Comparison of ENCODE assay signal across 24 mouse cellular contexts in the genomic region with DNA sequence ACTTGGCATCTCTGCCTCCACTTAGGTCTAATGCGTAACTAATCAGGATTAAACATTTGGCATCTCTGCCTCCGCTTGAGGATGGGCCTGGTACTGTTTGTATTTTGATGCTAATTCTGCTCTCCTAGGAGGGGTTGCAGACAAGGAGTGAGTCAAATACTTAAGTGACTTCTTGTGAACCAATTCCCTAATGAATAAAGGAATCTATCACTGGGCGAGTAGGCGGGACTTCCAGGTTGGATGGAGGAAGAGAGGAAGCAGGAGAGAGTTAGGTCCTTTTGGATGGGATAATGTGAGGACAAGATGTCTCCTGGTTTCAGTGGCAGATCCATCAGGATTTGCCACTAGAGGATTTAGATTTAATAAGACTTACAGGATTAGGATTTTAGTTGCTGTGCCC. TPM values are rescaled to one million over a fixed set of nuclear protein-coding genes. Genes with fewer than 3 reads are reported as not detected.
DNase-seq lines count a peak whose midpoint lies in the region; ATAC-seq and TF ChIP-seq lines count a peak whose summit lies in the region.
"Had no signal": no experiment of that assay in that cellular context is flagged by ENCODE, and none has a peak within 500 bp of the region (broad histone marks: within the 10 kb centered on the region; RNA-seq: fewer than 3 reads in every experiment).

No protein-coding gene starts in this region.

- DNase-seq in midbrain, embryonic 14.5 days, result peak; percentile 18
- DNase-seq in midbrain, embryonic 10.5 days (ENCODE audit: low spot score), result no peak
- DNase-seq in ES-E14 (ENCODE audit: low read depth, low spot score) (peak; percentile 53), ZHBTc4 (ENCODE audit: low read depth, low spot score) (peak; percentile 87)
- DNase-seq in cerebellum, adult 9-10 months, result no peak
- DNase-seq in left cerebral cortex, adult 8-10 months (ENCODE audit: low spot score in 2 of 2), result no peak
- DNase-seq: adrenal gland, adult 2 months; adrenal gland, postnatal 25 days; B cell, adult 2 months; cerebellum, adult 11-12 months; cerebellum, adult 2 months; cerebellum, adult 9-11 months; cerebellum, postnatal 36 days; embryo, embryonic 11 days had no signal

- peaks cover 2% of the 10 kb centered on the region for H3K36me3 ChIP-seq in midbrain, embryonic 14.5 days (ENCODE audit: control insufficient read depth, insufficient read depth, low read length)
- H3K36me3 ChIP-seq in midbrain, embryonic 10.5 days, result peaks cover 31% of the 10 kb centered on the region
- peaks cover 12% of the 10 kb centered on the region for H3K36me3 ChIP-seq in ES-E14 (ENCODE audit: control insufficient read depth, insufficient read depth, low read length, poor library complexity, severe bottlenecking)
- peaks cover 14% of the 10 kb centered on the region for H3K36me3 ChIP-seq in hindbrain, embryonic 12.5 days

- H3K4me3 ChIP-seq in midbrain, embryonic 14.5 days (replicated peaks; ENCODE audit: low read depth, low read length), result no peak overlapping the region
- H3K4me3 ChIP-seq in midbrain, embryonic 10.5 days, result no peak overlapping the region
- H3K4me3 ChIP-seq in ES-E14 (ENCODE audit: insufficient read depth in 1 of 2, low read depth in 1 of 2, low read length in 2 of 2, poor library complexity in 1 of 2, severe bottlenecking in 1 of 2), result peak overlapping the region; percentile 44 to 74
- no peak overlapping the region for H3K4me3 ChIP-seq in hindbrain, embryonic 12.5 days
- H3K4me3 ChIP-seq: embryonic facial prominence, embryonic 13.5 days; embryonic facial prominence, embryonic 15.5 days; erythroblast, embryonic 14.5 days; forebrain, embryonic 10.5 days; forebrain, embryonic 12.5 days had no signal

- no peak overlapping the region for H3K4me2 ChIP-seq in midbrain, embryonic 14.5 days (ENCODE audit: low read length)
- H3K4me2 ChIP-seq in hindbrain, embryonic 12.5 days (replicated peaks), result no peak overlapping the region
- H3K4me2 ChIP-seq: embryonic facial prominence, embryonic 13.5 days; embryonic facial prominence, embryonic 15.5 days; forebrain, embryonic 12.5 days had no signal

- H3K9ac ChIP-seq in midbrain, embryonic 14.5 days (replicated peaks; ENCODE audit: low read length), result no peak overlapping the region
- peak overlapping the region; percentile 83; the same call in 1 of the 2 replicates for H3K9ac ChIP-seq in ES-E14 (ENCODE audit: insufficient read depth, low read depth, low read length, poor library complexity, severe bottlenecking)
- H3K9ac ChIP-seq in hindbrain, embryonic 12.5 days, result no peak overlapping the region
- H3K9ac ChIP-seq: embryonic facial prominence, embryonic 13.5 days; embryonic facial prominence, embryonic 15.5 days; forebrain, embryonic 12.5 days had no signal

- ATAC-seq in midbrain, embryonic 14.5 days (ENCODE audit: low FRiP score, low TSS enrichment), result no peak
- ATAC-seq in hindbrain, embryonic 12.5 days (ENCODE audit: low FRiP score), result no peak
- ATAC-seq: CD4-positive, CD25-positive, alpha-beta regulatory T cell, adult 4 months; forebrain, embryonic 14.5 days; forebrain, embryonic 16.5 days had no signal

- H3K27me3 ChIP-seq in midbrain, embryonic 14.5 days (ENCODE audit: control insufficient read depth, insufficient read depth, low read length), result no peaks in the 10 kb centered on the region
- no peaks in the 10 kb centered on the region for H3K27me3 ChIP-seq in midbrain, embryonic 10.5 days (ENCODE audit: low read depth, poor library complexity, severe bottlenecking)
- no peaks in the 10 kb centered on the region for H3K27me3 ChIP-seq in hindbrain, embryonic 12.5 days
- H3K27me3 ChIP-seq: CH12.LX; embryonic facial prominence, embryonic 13.5 days; embryonic facial prominence, embryonic 15.5 days; forebrain, embryonic 12.5 days had no signal

- no peak overlapping the region for H3K27ac ChIP-seq in midbrain, embryonic 14.5 days (replicated peaks; ENCODE audit: low read depth, low read length)
- no peak overlapping the region for H3K27ac ChIP-seq in midbrain, embryonic 10.5 days (replicated peaks)
- H3K27ac ChIP-seq in ES-E14 (ENCODE audit: insufficient read depth, low read depth, low read length, poor library complexity, severe bottlenecking), result peak overlapping the region; percentile 72; the same call in 1 of the 2 replicates
- no peak overlapping the region for H3K27ac ChIP-seq in hindbrain, embryonic 12.5 days
- H3K27ac ChIP-seq: embryonic facial prominence, embryonic 13.5 days; embryonic facial prominence, embryonic 15.5 days; forebrain, embryonic 10.5 days; forebrain, embryonic 12.5 days had no signal

- WGBS in midbrain, embryonic 14.5 days, result 57% methylated on average over 4 of the region's 4 CpGs
- 80% methylated on average over 4 of the region's 4 CpGs for WGBS in midbrain, embryonic 10.5 days
- WGBS in hindbrain, embryonic 12.5 days, result 79% methylated on average over 4 of the region's 4 CpGs

- no peaks in the 10 kb centered on the region for H3K4me1 ChIP-seq in midbrain, embryonic 14.5 days (ENCODE audit: control insufficient read depth, insufficient read depth, low read length)
- H3K4me1 ChIP-seq in midbrain, embryonic 10.5 days, result 0 out of 2 replicates have a peak, but pooled peaks cover 4% of the 10 kb centered on the region
- H3K4me1 ChIP-seq in ES-E14 (ENCODE audit: control insufficient read depth in 2 of 2, insufficient read depth in 2 of 2, low read length in 2 of 2, poor library complexity in 1 of 2), result peaks cover 0 to 17% of the 10 kb centered on the region in 2 experiments; a peak in 3 of 4 replicates
- no peaks in the 10 kb centered on the region for H3K4me1 ChIP-seq in hindbrain, embryonic 12.5 days
- H3K4me1 ChIP-seq: embryonic facial prominence, embryonic 13.5 days; embryonic facial prominence, embryonic 15.5 days; forebrain, embryonic 10.5 days; forebrain, embryonic 12.5 days had no signal

- in situ Hi-C loops in ES-E14 (cut with MboI; ENCODE audit: low sequenced_read_pairs in 2 of 2, unreplicated experiment in 2 of 2), result no loop called here

- H3K9me3 ChIP-seq in midbrain, embryonic 14.5 days (ENCODE audit: control insufficient read depth, low read length), result no peaks in the 10 kb centered on the region
- no peaks in the 10 kb centered on the region for H3K9me3 ChIP-seq in midbrain, embryonic 10.5 days (replicated peaks)
- H3K9me3 ChIP-seq in ES-E14 (ENCODE audit: control insufficient read depth, insufficient read depth, low read depth, low read length), result no peaks in the 10 kb centered on the region
- H3K9me3 ChIP-seq in hindbrain, embryonic 12.5 days (replicated peaks), result no peaks in the 10 kb centered on the region
- H3K9me3 ChIP-seq: embryonic facial prominence, embryonic 13.5 days; embryonic facial prominence, embryonic 15.5 days; forebrain, embryonic 10.5 days; forebrain, embryonic 12.5 days had no signal

TF ChIP-seq in ES-E14, 5 proteins besides CTCF, POLR2A, EP300 and RAD21:
- no peak for TF ChIP-seq HCFC1 (IDR thresholded peaks at IDR 0.05; ENCODE audit: borderline replicate concordance, insufficient read depth, low read length)
- TF ChIP-seq ZC3H11A (IDR thresholded peaks at IDR 0.05; ENCODE audit: borderline replicate concordance, low read depth, low read length), result no peak
- TF ChIP-seq CHD2 (IDR thresholded peaks at IDR 0.05; ENCODE audit: low read depth, low read length), result no peak
- TF ChIP-seq MAFK (IDR thresholded peaks at IDR 0.05; ENCODE audit: insufficient read depth, low read depth, low read length), result no peak
- no peak for TF ChIP-seq ZNF384 (IDR thresholded peaks at IDR 0.05; ENCODE audit: low read depth, low read length)

RNA-seq across cellular contexts. Expression of a gene that starts 46.4 kb away (rescaled TPM):
- 11.7 and 15.2 TPM in 2 replicates for polyA plus RNA-seq in midbrain, embryonic 14.5 days (2014; fragmentation: Nextera tagmentation; extraction: Ambion mirVana)
- polyA plus RNA-seq in midbrain, embryonic 10.5 days (2016; fragmentation: Nextera tagmentation; extraction: Ambion mirVana), result 32.3 and 37.7 TPM in 2 replicates
- total RNA-seq in ES-E14 (2012; rRNA removed), result 26.5 and 33.2 TPM in 2 replicates
- 10 to 100 TPM; 15.7 to 22.8 (median 17.8) TPM for total RNA-seq in left cerebral cortex, adult 8-10 months (2022)
- 24.1 and 25.6 TPM in 2 replicates for polyA plus RNA-seq in hindbrain, embryonic 12.5 days (2016; fragmentation: Nextera tagmentation; extraction: Ambion mirVana)

RNA-seq across cellular contexts. Expression of a gene that starts 50.4 kb away (rescaled TPM):
- 26.2 and 29.8 TPM in 2 replicates for polyA plus RNA-seq in midbrain, embryonic 14.5 days (2014; fragmentation: Nextera tagmentation; extraction: Ambion mirVana)
- 32.7 and 36.6 TPM in 2 replicates for polyA plus RNA-seq in midbrain, embryonic 10.5 days (2016; fragmentation: Nextera tagmentation; extraction: Ambion mirVana)
- 11.7 and 12.0 TPM in 2 replicates for total RNA-seq in ES-E14 (2012; rRNA removed)
- 10 to 100 TPM; 18.8 to 22.9 (median 21.0) TPM for total RNA-seq in left cerebral cortex, adult 8-10 months (2022)
- polyA plus RNA-seq in hindbrain, embryonic 12.5 days (2016; fragmentation: Nextera tagmentation; extraction: Ambion mirVana), result 39.6 and 40.1 TPM in 2 replicates

RNA-seq across cellular contexts. Expression of a gene that starts 52.7 kb away (rescaled TPM):
- polyA plus RNA-seq in midbrain, embryonic 14.5 days (2014; fragmentation: Nextera tagmentation; extraction: Ambion mirVana), result 113 and 121 TPM in 2 replicates
- polyA plus RNA-seq in midbrain, embryonic 10.5 days (2016; fragmentation: Nextera tagmentation; extraction: Ambion mirVana), result 47.9 and 58.8 TPM in 2 replicates
- total RNA-seq in ES-E14 (2012; rRNA removed), result 23.3 and 27.4 TPM in 2 replicates
- 100 to 1,000 TPM; 175 to 211 (median 194) TPM for total RNA-seq in left cerebral cortex, adult 8-10 months (2022)
- 71.8 and 73.4 TPM in 2 replicates for polyA plus RNA-seq in hindbrain, embryonic 12.5 days (2016; fragmentation: Nextera tagmentation; extraction: Ambion mirVana)

Comparison
In these comparisons a context has a peak if more than half of its experiments do, and no peak if none do; other contexts are left out.
1. DNase-seq: peak in midbrain, embryonic 14.5 days (single experiment), ES-E14 (single experiment) and ZHBTc4 (single experiment); none in midbrain, embryonic 10.5 days (single experiment), cerebellum, adult 9-10 months (single experiment) and left cerebral cortex, adult 8-10 months (0 of 2).
2. H3K4me3 ChIP-seq: peak in ES-E14 (2 of 2); none in midbrain, embryonic 14.5 days (single experiment), midbrain, embryonic 10.5 days (single experiment) and hindbrain, embryonic 12.5 days (single experiment).